Mouse (Mus musculus) midbrain, embryonic 14.5 days (tissue): ENCODE results near the gene Amn1. TPM values are rescaled to one million over a fixed set of nuclear protein-coding genes. Genes with fewer than 3 reads are reported as not detected.
"Not testable (repeated sequence)": the region's sequence is repeated elsewhere in the genome, so short reads cannot be mapped to it uniquely, and the experiment has no call there.

Source experiments
- ATAC-seq: fragments of 200-750 bp; cut with Nextera tagmentation; 2 replicates; pipeline ENCODE4 v1.8.0; 2017; ENCODE audit warnings: moderate number of reproducible peaks, moderate library complexity; ENCODE audit not compliant: low FRiP score, low TSS enrichment
- DNase-seq: peaks from one replicate; pipeline ENCODE4 v3.0.0-alpha.2; 2015
- H3K27ac ChIP-seq: fragments of 300-500 bp; sonication (generic); replicated peaks from 2 replicates; pipeline ENCODE4 v1.5.1; 2014; ENCODE audit warnings: mild to moderate bottlenecking, low read depth, low read length, moderate library complexity
- H3K27me3 ChIP-seq: fragments of 300-500 bp; sonication (generic); 2 replicates; pipeline ENCODE4 v1.6.1; 2014; ENCODE audit warnings: low read length, control low read depth, mixed read lengths; ENCODE audit not compliant: control insufficient read depth, insufficient read depth
- H3K36me3 ChIP-seq: fragments of 300-500 bp; sonication (generic); 2 replicates; pipeline ENCODE4 v1.6.1; 2014; ENCODE audit warnings: low read length, control low read depth; ENCODE audit not compliant: control insufficient read depth, insufficient read depth
- H3K4me1 ChIP-seq: fragments of 300-500 bp; sonication (generic); 2 replicates; pipeline ENCODE4 v1.6.1; 2014; ENCODE audit warnings: mild to moderate bottlenecking, antibody characterized with exemption, low read length, control low read depth; ENCODE audit not compliant: control insufficient read depth, insufficient read depth
- H3K4me2 ChIP-seq: fragments of 300-500 bp; sonication (generic); 2 replicates; pipeline ENCODE4 v1.6.1; 2014; ENCODE audit warnings: mild to moderate bottlenecking, low read length, moderate library complexity
- H3K4me3 ChIP-seq: fragments of 300-500 bp; sonication (generic); replicated peaks from 2 replicates; pipeline ENCODE4 v1.5.1; 2014; ENCODE audit warnings: low read depth, low read length
- H3K9ac ChIP-seq: fragments of 300-500 bp; sonication (generic); replicated peaks from 2 replicates; pipeline ENCODE4 v1.6.1; 2014; ENCODE audit warnings: mild to moderate bottlenecking, low read length, moderate library complexity
- H3K9me3 ChIP-seq: fragments of 300-500 bp; sonication (generic); 2 replicates; pipeline ENCODE4 v1.6.1; 2016; ENCODE audit warnings: low read length, control low read depth, mixed read lengths; ENCODE audit not compliant: control insufficient read depth
- WGBS: fragments of 180-500 bp; shearing (Covaris S2); extraction: QIAGEN DNeasy Blood & Tissue Kit; methylation state at CpG from one replicate; pipeline ENCODE4 v1.1.7; 2014; 5-methylcytosine and 5-hydroxymethylcytosine counted together
- polyA plus RNA-seq: library from polyadenylated mRNA; unstranded; fragments of >200 nt; fragmentation: Nextera tagmentation; extraction: Ambion mirVana; gene quantifications from 2 replicates; pipeline ENCODE4 v1.2.1, GENCODE M21; 2014

Gene Amn1
- polyA plus RNA-seq: 115 and 126 TPM in 2 replicates

DNA sequence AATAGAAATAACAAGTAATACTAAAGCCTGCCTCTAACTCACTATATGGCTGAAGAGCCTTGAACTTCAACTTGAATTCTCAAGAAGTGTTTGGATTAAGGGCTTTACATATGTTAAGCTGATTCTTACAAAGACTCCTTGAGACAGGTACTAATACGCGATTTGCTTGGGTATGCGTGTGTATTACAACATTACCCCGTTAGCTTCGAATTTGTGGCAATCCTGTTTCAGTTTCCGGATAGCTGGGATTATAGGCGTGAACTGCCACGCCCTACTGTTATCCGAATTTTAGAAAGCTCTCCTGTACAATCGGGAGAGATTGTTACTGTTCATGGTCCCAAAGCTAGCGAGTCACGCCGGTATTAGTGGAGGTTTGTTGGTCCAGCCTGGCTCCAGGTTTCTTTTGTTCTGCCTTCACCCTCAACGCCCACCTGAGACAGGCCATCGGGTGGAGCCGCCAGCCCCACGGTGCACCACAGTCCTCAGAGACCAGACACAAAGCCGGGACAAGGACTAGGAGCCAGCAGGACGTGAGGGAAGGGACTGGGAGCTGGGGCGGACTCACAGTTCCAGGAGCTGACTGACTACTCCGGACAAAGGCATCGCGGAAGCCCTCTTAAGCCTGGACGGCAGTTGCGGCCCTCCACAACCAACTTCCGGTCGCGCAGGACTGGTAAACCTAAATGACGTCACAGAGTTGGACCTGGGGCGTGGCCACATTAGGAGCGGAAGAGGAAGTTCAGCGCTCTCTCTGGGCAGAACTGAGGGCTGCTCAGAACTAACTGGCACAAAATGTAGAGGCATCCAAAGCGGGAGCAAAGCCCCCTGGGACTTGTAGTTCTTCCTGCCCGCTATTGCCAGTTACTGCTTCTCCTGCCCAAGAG is at the start of gene Amn1:
Amn1 (minus strand) TSS at position 672 of the 884 bp plus-strand sequence.
- peak; percentile 100 for ATAC-seq
- Histone ChIP-seq H3K9me3 (no peaks in the 10 kb centered on the region), H3K27me3 (no peaks in the 10 kb centered on the region), H3K9ac (peak within 1 kb of the TSS; percentile 92), H3K4me2 (peak within 1 kb of the TSS; percentile 77), H3K4me1 (peaks cover 23% of the 10 kb centered on the region), H3K4me3 (peak within 1 kb of the TSS; percentile 53), H3K27ac (peak within 1 kb of the TSS; percentile 97), H3K36me3 (peaks cover 1% of the 10 kb centered on the region; the same call in 1 of the 2 replicates)
- WGBS: 2% methylated on average over 34 of the region's 34 CpGs
- DNase-seq: peak; percentile 99

DNA sequence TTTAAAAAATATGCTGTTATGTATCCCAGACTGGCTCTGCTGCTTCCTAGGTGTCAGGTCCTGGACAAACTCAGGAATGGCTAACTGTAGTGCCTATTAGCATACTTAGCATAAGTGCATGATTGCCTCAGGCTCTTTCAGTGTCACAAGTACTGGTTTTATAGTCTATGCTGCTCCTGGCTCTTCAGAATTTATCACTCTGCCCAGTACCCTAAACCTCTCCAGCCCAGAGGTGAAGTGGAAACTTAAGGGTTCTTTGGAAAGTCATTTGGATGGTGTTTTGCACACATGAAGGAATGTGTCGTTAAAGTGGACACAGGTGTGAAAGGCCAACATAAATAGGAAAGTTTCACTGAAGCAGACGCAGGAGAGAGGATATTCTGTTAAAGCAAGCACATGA is 48.3 kb upstream of the Amn1 start:
- no peaks in the 10 kb centered on the region for H3K36me3 ChIP-seq
- H3K27me3 ChIP-seq: no peaks in the 10 kb centered on the region
- no peaks in the 10 kb centered on the region for H3K9me3 ChIP-seq
- no peak overlapping the region for H3K4me3 ChIP-seq
- no peak for DNase-seq
- no peak overlapping the region for H3K27ac ChIP-seq
- 96% methylated on average over 2 of the region's 2 CpGs for WGBS
- H3K4me2 ChIP-seq: no peak overlapping the region
- H3K4me1 ChIP-seq: no peaks in the 10 kb centered on the region
- no peak overlapping the region for H3K9ac ChIP-seq
- ATAC-seq: no peak

- DNase-seq: no peak
- H3K9ac ChIP-seq: no peak overlapping the region
- no peaks in the 10 kb centered on the region for H3K27me3 ChIP-seq
- 92% methylated on average over 3 of the region's 3 CpGs for WGBS
- H3K4me1 ChIP-seq: no peaks in the 10 kb centered on the region
- no peak for ATAC-seq
- H3K4me2 ChIP-seq: no peak overlapping the region
- H3K36me3 ChIP-seq: no peaks in the 10 kb centered on the region
- H3K27ac ChIP-seq: no peak overlapping the region
- H3K9me3 ChIP-seq: no peaks in the 10 kb centered on the region
- H3K4me3 ChIP-seq: no peak overlapping the region
These were observed 45.4 kb upstream of the Amn1 start for GRCm38 (mm10) chr6:149233918-149234317.

DNA sequence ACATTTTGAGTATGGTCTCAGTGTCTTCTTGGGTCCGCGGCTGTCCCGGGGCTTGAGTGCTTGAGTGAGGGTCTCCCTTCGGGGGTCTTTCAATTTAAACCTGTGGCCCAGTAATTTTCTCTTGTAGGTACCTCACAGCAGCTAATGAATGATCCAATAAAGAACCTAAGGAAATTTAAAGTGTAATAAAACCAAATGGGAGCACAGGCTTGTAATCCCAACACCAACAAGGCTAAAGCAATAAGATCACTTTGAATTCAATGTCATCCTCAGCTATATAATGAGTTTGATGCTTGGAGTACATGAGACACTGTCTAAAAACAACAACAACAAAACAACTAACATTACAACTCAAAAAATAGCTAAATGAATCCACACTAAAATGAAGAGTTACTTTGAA is 36.2 kb upstream of the Amn1 start:
- no peak overlapping the region for H3K4me3 ChIP-seq
- H3K4me1 ChIP-seq: no peaks in the 10 kb centered on the region
- no peaks in the 10 kb centered on the region for H3K27me3 ChIP-seq
- H3K27ac ChIP-seq: no peak overlapping the region
- WGBS: 95% methylated on average over 4 of the region's 4 CpGs
- ATAC-seq (no peak), DNase-seq (no peak)
- H3K9me3 ChIP-seq: no peaks in the 10 kb centered on the region
- H3K4me2 ChIP-seq: no peak overlapping the region
- no peaks in the 10 kb centered on the region for H3K36me3 ChIP-seq
- no peak overlapping the region for H3K9ac ChIP-seq

GRCm38 (mm10) chr6:149221296-149221695 is 32.8 kb upstream of the Amn1 start:
- H3K36me3 ChIP-seq: no peaks in the 10 kb centered on the region
- H3K27me3 ChIP-seq: no peaks in the 10 kb centered on the region
- H3K4me2 ChIP-seq: no peak overlapping the region
- DNase-seq: no peak
- no peaks in the 10 kb centered on the region for H3K4me1 ChIP-seq
- no peak overlapping the region for H3K9ac ChIP-seq
- H3K9me3 ChIP-seq: no peaks in the 10 kb centered on the region
- no peak overlapping the region for H3K27ac ChIP-seq
- no peak for ATAC-seq
- H3K4me3 ChIP-seq: no peak overlapping the region

GRCm38 (mm10) chr6:149198572-149198971 is 10.1 kb upstream of the Amn1 start:
- Histone ChIP-seq H3K4me3 (no peak overlapping the region), H3K4me1 (no peaks in the 10 kb centered on the region), H3K4me2 (no peak overlapping the region), H3K9ac (no peak overlapping the region), H3K9me3 (no peaks in the 10 kb centered on the region), H3K27ac (no peak overlapping the region), H3K36me3 (no peaks in the 10 kb centered on the region), H3K27me3 (no peaks in the 10 kb centered on the region)
- DNase-seq (no peak), ATAC-seq (no peak)

- WGBS: 85% methylated on average over 3 of the region's 3 CpGs
- no peaks in the 10 kb centered on the region for H3K4me1 ChIP-seq
- no peaks in the 10 kb centered on the region for H3K9me3 ChIP-seq
- H3K4me3 ChIP-seq: no peak overlapping the region
- no peaks in the 10 kb centered on the region for H3K36me3 ChIP-seq
- ATAC-seq (no peak), DNase-seq (no peak)
- H3K9ac ChIP-seq: no peak overlapping the region
- no peaks in the 10 kb centered on the region for H3K27me3 ChIP-seq
- H3K4me2 ChIP-seq: no peak overlapping the region
- H3K27ac ChIP-seq: no peak overlapping the region
These were observed 8.6 kb upstream of the Amn1 start for GRCm38 (mm10) chr6:149197116-149197515.

DNA sequence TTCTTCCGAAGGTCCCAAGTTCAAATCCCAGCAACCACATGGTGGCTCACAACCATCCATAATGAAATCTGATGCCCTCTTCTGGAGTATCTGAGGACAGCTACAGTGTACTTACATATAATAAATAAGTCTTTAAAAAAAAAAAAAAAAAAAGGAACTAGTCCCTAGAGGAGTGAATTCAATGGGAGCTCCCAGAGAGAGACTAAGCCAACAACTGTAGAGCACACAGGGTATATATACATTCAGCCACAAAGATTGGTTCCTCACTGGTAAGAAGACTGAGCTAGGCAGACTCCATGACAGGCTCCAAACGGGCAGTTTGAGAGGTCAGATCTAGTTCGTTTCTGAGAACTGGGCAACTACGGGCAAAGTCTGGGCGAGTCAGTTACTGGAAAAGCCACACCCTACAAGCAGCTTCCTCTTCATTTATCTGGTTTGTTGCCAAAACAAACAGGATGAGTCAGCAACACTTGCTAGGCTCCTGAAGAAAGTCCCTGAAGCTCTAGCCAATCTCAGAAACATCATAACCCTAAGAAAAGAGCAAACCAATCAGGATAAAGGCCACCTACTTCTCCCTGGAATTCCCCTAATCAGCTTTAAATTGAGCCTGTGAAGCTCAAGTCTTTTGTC is 4.9 kb upstream of the Amn1 start:
- no peaks in the 10 kb centered on the region for H3K9me3 ChIP-seq
- no peak overlapping the region for H3K27ac ChIP-seq
- H3K4me2 ChIP-seq: no peak overlapping the region
- no peak for DNase-seq
- H3K4me3 ChIP-seq: no peak overlapping the region
- 0 out of 2 replicates have a peak, but pooled peaks cover 4% of the 10 kb centered on the region for H3K4me1 ChIP-seq
- ATAC-seq: no peak
- H3K27me3 ChIP-seq: no peaks in the 10 kb centered on the region
- H3K36me3 ChIP-seq: no peaks in the 10 kb centered on the region
- H3K9ac ChIP-seq: no peak overlapping the region
- 80% methylated on average over 5 of the region's 5 CpGs for WGBS

DNA sequence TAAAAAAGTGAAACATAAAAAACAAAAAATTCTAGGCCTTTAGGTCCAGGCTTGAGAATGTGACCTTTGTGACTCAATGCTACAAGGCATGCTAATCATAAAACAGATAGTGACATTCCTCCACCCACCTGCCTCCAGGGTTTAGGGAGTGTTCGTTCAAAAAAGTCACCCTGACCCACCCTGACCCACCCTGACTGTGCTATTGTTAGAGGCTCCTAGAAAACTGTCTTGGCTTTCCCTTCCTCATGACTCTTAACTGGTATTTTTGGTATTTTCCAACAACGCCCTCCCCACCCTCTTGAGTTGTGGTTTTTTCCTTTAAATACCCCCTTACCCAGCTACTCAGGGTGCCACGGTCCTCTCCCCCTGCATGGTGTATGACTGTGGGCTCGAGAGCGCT is 3.4 kb upstream of the Amn1 start:
- not testable (repeated sequence) for H3K27ac ChIP-seq, H3K9ac ChIP-seq, H3K4me3 ChIP-seq, H3K27me3 ChIP-seq, H3K9me3 ChIP-seq, H3K36me3 ChIP-seq, H3K4me2 ChIP-seq, DNase-seq, ATAC-seq
- 89% methylated on average over 5 of the region's 5 CpGs for WGBS
- H3K4me1 ChIP-seq: peaks cover 12% of the 10 kb centered on the region
